Mouse (Mus musculus) kidney, postnatal 4 days (tissue): ENCODE measurements around the gene Cuedc1.

Experiments
- DNase-seq, 2 experiments: peaks; one replicate each; pipeline ENCODE4 v3.0.0; 2021; ENCODE audit warnings: mixed read lengths in 2 of 2

Cuedc1 gene

GRCm38 (mm10) chr11:88204593-88205368, 106.9 kb downstream of the Cuedc1 start:
- DNase-seq: no peak

GRCm38 (mm10) chr11:88206576-88206975, 108.7 kb downstream of the Cuedc1 start:
- DNase-seq: peak; percentile 47 to 64

GRCm38 (mm10) chr11:88207697-88208096, 109.8 kb downstream of the Cuedc1 start:
- DNase-seq: no peak

DNA sequence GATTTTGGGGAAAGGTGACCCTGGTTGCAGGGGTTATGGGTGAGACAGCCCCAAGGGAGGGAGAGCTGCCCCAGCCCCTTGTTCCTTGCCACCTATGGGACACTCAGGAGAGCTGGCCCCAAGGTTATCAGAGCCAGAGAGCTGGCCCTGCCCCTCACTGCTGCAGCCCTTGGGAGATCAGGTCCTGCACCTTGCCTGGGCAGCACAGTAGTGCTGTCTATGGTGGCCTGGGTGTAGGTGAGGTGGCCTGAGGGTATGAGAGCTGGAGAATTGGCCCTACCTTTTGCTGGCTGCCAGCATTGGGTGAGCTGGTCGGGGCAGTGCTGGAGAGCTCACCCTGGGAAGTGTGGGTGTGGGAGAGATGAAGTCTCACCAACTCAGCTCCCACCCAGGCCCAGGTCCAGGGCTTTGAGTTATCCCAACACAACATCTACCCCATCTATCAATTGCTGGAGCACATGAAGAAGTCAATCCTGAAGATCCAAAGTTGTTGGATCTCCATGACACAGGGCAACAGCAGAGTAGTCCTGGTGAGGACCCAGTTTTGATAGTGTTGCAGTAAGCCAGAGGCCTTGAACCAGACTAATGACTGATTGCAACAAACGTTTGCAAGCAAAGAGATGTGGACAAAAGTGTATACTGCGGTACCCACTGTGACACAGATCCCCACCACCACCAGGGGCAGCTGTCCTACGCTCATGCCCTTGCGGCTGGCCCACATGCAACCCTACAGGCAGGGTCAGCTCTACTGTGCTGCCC, 114.1 kb downstream of the Cuedc1 start:
- DNase-seq: no peak

- DNase-seq: no peak
Measured at GRCm38 (mm10) chr11:88213757-88214156, 115.9 kb downstream of the Cuedc1 start.

DNA sequence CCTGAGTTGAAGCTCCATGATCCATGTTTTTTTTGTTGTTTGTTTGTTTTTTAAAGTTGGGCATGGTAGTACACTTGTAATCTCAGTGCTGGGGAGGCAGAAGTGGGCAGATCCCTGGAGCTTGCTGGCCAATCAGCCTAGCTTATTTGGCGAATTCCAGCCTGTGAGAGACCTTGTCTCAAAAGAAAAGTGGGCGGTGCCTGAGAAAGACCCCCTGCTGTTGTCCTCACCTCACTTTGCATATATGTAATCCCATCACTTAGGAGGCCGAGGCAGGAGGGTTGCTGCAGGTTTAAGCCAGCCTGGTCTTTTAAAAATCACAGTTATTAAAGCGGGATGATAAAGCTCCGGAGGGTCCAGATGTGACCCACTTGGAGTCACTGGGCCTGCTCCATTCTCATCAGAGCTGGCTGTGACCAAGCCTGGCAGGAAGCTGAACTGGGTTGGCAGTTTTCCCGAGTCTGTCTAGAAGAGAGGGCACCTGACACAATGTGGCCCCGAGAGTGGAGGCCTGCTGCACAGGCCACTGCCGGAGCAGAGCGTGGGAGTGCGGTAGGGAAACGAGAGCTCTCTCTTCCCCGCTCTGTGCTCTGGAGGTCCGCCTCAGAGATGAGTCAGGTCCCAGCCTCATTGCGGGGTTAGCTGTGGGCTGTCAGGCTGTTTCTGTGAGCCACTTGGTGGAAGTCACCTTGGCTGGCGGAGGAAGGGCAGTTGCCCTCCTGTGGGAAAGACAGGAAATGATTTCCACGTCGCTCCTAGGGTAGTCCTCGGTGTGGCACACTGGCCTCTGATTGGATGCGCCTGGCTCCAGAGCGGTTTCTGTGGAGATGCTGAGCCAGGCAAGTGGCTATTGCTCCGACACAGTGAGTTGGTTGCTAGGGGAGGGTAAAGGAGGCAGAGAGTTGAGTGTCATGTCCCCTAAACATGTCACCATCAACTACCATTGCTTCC, 117.3 kb downstream of the Cuedc1 start:
- peak; percentile 44 to 45 for DNase-seq

GRCm38 (mm10) chr11:88216231-88216685, 118.4 kb downstream of the Cuedc1 start:
- DNase-seq: peak; percentile 78 to 80

GRCm38 (mm10) chr11:88218155-88218554, 120.3 kb downstream of the Cuedc1 start:
- no peak for DNase-seq

- DNase-seq: no peak
Measured at GRCm38 (mm10) chr11:88218586-88218985, 120.7 kb downstream of the Cuedc1 start.

- no peak for DNase-seq
Measured at GRCm38 (mm10) chr11:88221929-88222475, 124.1 kb downstream of the Cuedc1 start.

DNA sequence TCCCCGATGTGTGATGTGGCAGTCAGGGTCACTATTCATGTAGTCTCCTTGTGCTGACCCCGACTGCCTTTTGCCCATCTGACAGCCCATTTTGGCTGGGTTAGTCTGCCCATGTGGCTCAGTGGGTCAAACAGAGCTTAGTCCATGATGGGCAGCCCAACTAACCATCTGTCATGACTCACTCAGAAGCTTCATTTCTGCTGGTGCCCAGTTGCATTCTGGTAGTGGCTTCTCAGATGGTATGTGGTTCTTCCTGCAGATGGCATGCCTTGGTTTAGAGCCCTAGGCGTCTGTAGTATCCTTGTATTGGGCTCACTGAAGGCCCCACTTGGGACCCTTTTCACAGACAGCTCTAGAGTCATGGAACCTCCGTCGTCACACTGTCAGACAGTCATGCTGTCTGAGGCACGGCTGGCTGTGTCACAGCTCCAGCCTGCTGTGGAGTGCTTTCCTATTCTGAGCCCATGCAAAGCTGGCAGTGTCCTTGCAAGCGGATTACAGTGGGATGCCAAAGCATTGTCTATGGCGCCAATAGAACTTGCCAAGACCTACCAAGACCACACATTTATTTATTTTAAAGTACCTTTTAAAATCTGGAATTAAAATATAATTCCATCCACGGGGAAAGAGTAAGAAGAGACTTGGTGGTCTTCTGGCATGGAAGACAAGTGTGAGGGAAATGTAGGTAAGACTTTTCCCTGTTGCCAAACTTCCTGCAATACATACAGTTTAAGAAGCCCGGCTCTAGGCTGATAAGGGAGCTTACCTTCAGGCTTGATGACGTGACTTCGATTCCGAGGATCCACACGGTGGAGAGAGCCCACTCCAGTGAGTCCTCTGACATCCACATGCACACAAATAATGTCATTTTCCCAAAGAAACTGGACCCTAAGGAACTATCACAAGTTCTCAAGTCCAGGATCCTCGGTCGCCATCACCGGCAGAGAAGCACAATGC, 129.4 kb downstream of the Cuedc1 start:
- DNase-seq: no peak

DNA sequence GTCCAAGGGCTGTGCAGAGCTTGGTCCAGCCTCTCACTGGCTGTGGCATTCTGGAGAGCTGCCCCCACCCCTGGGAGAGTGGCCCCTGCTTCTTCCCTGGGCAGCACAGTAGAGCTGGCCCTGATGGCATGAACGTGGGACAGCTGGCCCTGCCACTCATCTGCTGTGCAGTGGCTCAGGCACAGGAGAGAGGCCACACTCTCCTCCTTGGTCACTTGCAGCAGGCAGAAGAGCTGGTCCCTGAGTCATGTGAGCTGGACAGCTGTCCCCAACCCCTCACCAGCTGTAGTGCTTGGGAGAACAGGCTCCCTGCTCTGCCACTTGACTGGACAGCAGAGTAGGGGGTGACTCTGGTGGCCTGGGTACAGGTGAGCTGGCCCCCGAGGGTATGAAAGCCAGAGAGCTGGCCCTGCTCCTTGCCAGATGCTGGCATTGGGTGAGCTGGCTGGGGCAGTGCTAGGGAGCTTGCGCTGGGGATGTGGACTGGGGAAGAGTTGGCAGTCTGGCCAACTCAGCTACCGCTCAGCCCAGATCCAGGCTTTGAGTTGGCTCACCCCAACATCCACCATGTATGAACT, 133.4 kb downstream of the Cuedc1 start:
- DNase-seq: no peak

DNA sequence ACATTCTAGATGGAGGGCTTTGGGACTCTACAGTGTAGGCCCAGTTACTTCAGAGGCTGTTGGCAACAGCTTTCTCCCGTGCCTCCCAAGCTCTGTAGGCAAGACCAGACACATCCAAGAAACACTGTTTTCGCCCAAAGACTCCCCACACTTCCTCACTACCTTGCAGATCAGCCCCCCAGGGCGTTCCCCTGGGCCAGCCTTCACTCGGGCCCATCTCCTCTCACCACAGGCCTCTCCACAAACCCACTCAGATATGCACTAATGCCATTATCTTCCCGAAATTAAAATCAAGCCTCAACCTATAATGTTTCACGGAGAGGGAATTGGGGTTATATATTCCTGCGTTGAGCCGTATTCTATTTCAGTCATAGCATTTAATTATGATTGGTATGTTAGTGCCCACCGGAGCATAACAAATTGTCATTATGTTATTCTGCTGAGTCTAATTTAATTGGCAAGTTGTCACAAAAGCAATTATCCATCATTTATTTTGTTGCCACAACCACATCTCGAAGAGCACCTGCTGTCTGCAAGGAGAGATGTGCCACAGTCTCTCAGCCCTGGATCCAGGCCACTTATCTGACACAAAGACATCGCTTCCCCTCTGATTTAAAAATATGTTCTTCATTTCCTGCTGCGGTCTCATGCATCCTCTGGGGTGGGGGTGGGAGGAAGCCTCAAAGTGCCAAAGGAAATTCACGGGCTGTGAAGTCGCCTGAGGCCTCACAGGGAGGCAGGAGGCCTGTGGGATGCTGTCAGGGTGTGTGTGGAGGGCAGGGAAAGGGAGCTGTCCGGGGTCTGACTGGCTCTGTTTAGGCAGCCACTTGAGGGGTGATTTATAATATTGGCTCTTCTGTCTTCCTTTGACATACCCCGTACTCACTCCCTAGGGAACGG, 135.9 kb downstream of the Cuedc1 start:
- DNase-seq: peak; percentile 34 to 58

DNA sequence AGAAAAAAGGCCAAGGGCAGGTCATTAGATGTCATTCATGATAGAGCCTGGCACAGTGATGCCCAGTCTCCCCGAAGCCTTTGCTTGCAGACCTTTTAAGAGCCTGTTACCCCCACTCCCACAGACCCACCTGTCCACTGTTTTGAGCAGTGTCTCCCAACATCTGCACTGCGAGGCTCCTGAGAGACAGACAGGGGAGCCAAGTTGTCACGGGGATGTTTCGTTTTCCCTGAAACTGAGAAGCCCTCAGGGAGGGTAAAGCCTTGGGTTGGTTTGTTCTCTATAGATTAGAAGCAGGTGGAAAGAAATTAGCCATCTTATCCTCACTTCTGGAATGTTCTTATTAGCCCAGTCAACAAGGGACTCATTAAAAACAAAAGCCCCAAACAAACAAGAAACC, 136.9 kb downstream of the Cuedc1 start:
- DNase-seq: no peak

- DNase-seq: peak; percentile 55 to 73
Measured at GRCm38 (mm10) chr11:88235221-88236203, 137.7 kb downstream of the Cuedc1 start.

DNA sequence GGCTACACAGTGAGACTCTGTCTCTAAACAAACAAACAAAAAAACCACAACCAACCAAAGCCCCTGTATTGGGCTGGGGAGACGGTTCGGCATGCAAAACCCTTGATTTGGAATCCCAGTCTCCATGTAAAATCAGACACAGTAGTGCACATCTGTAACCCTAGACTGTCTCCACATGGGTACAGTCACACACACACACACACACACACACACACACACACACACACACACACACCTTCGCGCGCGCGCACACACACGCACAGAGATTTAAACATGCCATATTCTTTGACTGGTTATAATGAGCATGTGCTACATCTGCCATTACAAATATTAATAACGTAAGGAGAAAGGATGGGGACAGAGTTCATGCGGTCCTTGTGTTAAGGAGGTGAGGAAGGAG, 142.4 kb downstream of the Cuedc1 start:
- DNase-seq: no peak

GRCm38 (mm10) chr11:88240736-88241353, 143.0 kb downstream of the Cuedc1 start:
- DNase-seq: peak; percentile 51 to 65
